8 mouse cellular contexts compared by ENCODE assay signal in the genomic region with DNA sequence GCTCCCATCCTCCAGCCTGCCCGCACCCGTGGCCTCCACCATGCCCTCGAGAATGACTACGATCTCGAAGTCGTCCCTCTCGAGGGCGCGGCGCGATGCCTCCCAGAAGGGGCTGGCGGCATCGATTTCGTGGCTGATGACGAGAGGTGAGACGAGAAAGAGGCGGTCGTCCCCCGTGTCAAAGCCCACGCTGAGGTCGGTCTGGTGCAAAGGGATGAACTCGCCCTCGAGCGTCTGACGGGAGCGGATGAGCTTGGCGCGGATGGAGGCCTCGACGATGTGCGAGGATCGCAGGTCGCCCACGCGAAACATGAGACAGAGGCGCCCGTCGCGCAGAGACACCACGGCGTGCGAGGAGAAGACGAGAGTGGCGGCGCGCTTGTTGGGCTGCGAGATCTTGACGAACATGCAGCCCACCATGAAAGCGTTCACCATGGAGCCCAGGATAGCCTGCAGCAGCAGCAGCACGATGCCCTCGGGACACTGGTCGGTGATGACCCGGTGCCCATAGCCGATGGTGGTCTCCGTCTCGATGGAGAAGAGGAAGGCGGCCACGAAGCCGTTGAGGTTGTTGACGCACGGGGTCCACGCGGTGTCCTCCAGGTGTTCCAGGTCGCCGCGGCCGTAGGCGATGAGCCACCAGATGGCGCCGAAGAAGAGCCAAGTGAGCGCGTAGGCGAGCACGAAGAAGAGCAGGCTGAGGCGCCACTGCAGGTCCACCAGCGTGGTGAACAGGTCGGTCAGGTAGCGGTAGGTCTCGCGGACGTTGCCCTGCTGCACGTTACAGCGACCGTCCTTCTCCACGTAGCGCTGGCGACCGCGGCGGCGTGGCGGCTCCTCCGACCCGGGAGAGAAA. TPM values are rescaled to one million over a fixed set of nuclear protein-coding genes. Genes with fewer than 3 reads are reported as not detected.
DNase-seq lines count a peak whose midpoint lies in the region; ATAC-seq and TF ChIP-seq lines count a peak whose summit lies in the region.

No protein-coding gene starts in this region.

- 0 out of 2 replicates have a peak, but pooled peaks cover 2% of the 10 kb centered on the region for H3K9me3 ChIP-seq in heart, embryonic 11.5 days (replicated peaks; ENCODE audit: control insufficient read depth, low read length)
- no peaks in the 10 kb centered on the region for H3K9me3 ChIP-seq in neural tube, embryonic 13.5 days

- no peaks in the 10 kb centered on the region for H3K36me3 ChIP-seq in heart, embryonic 11.5 days (ENCODE audit: control insufficient read depth, insufficient read depth, low read length)
- no peaks in the 10 kb centered on the region for H3K36me3 ChIP-seq in neural tube, embryonic 13.5 days
- no peaks in the 10 kb centered on the region for H3K36me3 ChIP-seq in thymus, adult 2 months (ENCODE audit: control insufficient read depth, insufficient read depth, low read length)

- WGBS in heart, embryonic 11.5 days (ENCODE audit: insufficient replicate concordance), result 13% methylated on average over 94 of the region's 94 CpGs
- 20% methylated on average over 94 of the region's 94 CpGs for WGBS in neural tube, embryonic 13.5 days
- WGBS in thymus, adult 2 months, result 21% methylated on average over 94 of the region's 94 CpGs

- TF ChIP-seq POLR2A in thymus, adult 2 months (IDR thresholded peaks at IDR 0.05; ENCODE audit: control insufficient read depth, extremely low read depth, insufficient read depth, low read length, poor library complexity), result no peak

- peak overlapping the region; percentile 38 for H3K4me3 ChIP-seq in heart, embryonic 11.5 days (ENCODE audit: low read depth, low read length)
- peak overlapping the region; percentile 45 for H3K4me3 ChIP-seq in neural tube, embryonic 13.5 days
- H3K4me3 ChIP-seq in thymus, adult 2 months (ENCODE audit: control insufficient read depth, insufficient read depth, low read length), result peak overlapping the region; percentile 34

- peaks cover 69% of the 10 kb centered on the region for H3K27me3 ChIP-seq in heart, embryonic 11.5 days (ENCODE audit: control insufficient read depth, insufficient read depth, low read length)
- peaks cover 25% of the 10 kb centered on the region for H3K27me3 ChIP-seq in neural tube, embryonic 13.5 days
- peaks cover 7% of the 10 kb centered on the region; the same call in 1 of the 2 replicates for H3K27me3 ChIP-seq in thymus, adult 2 months (ENCODE audit: control insufficient read depth, insufficient read depth, low read length)

- peak; percentile 80; the same call in 1 of the 2 replicates for TF ChIP-seq CTCF in thymus, adult 2 months (IDR thresholded peaks at IDR 0.05; ENCODE audit: borderline replicate concordance, control insufficient read depth, extremely low read depth, insufficient read depth, low read length, poor library complexity)

- peak overlapping the region; percentile 78 for H3K4me2 ChIP-seq in heart, embryonic 11.5 days
- peak overlapping the region; percentile 69 for H3K4me2 ChIP-seq in neural tube, embryonic 13.5 days

- no peak for ATAC-seq in heart, embryonic 11.5 days (replicated peaks; ENCODE audit: insufficient number of reproducible peaks, low FRiP score, low TSS enrichment)
- peak; percentile 20 for ATAC-seq in neural tube, embryonic 13.5 days (ENCODE audit: low read depth)

- H3K4me1 ChIP-seq in heart, embryonic 11.5 days (ENCODE audit: control insufficient read depth, insufficient read depth, low read length), result peaks cover 4% of the 10 kb centered on the region; the same call in 1 of the 2 replicates
- peaks cover 35% of the 10 kb centered on the region for H3K4me1 ChIP-seq in neural tube, embryonic 13.5 days (replicated peaks)
- peaks cover 10% of the 10 kb centered on the region for H3K4me1 ChIP-seq in thymus, adult 2 months (replicated peaks; ENCODE audit: control insufficient read depth, insufficient read depth, low read length)

- no peak overlapping the region for H3K27ac ChIP-seq in heart, embryonic 11.5 days (ENCODE audit: low read depth, low read length)
- H3K27ac ChIP-seq in neural tube, embryonic 13.5 days (replicated peaks), result no peak overlapping the region
- no peak overlapping the region for H3K27ac ChIP-seq in thymus, adult 2 months (ENCODE audit: control insufficient read depth, insufficient read depth, low read length)

- H3K9ac ChIP-seq in heart, embryonic 11.5 days (ENCODE audit: low read depth, low read length), result no peak overlapping the region; the same call in 1 of the 2 replicates
- peak overlapping the region; percentile 70 for H3K9ac ChIP-seq in neural tube, embryonic 13.5 days

- DNase-seq in left cerebral cortex, adult 18-20 months (ENCODE audit: low spot score in 2 of 2), result peak; percentile 67 to 72
- no peak for DNase-seq in left cerebral cortex, adult 9 months (ENCODE audit: low spot score in 2 of 2)
- peak; percentile 92 to 94 for DNase-seq in cerebellum, postnatal 25 days
- DNase-seq in kidney, adult 9 months, result peak; percentile 81
- DNase-seq in lung, adult 18-20 months, result peak; percentile 76 to 81
- DNase-seq in thymus, adult 2 months, result peak; percentile 81

RNA-seq across cellular contexts. Expression of a gene that starts 3.2 kb away (rescaled TPM):
- total RNA-seq in left cerebral cortex, adult 18-20 months (2021), result 100 to 1,000 TPM; 132 to 133 TPM
- 0.59 and 0.77 TPM in 2 replicates for polyA plus RNA-seq in heart, embryonic 11.5 days (2014; fragmentation: Nextera tagmentation; extraction: Ambion mirVana)
- polyA plus RNA-seq in neural tube, embryonic 13.5 days (2015; fragmentation: Nextera tagmentation; extraction: Ambion mirVana), result 1.5 and 2.1 TPM in 2 replicates
- 1.5 TPM in 2 replicates for polyA plus RNA-seq in thymus, adult 2 months (2012; rRNA removed)

RNA-seq across cellular contexts. Expression of a gene that starts 15.1 kb away (rescaled TPM):
- 10 to 100 TPM; 67.5 to 87.1 TPM for total RNA-seq in left cerebral cortex, adult 18-20 months (2021)
- 0.09 TPM in 1 of 2 replicates, not detected in the other for polyA plus RNA-seq in heart, embryonic 11.5 days (2014; fragmentation: Nextera tagmentation; extraction: Ambion mirVana)
- polyA plus RNA-seq in neural tube, embryonic 13.5 days (2015; fragmentation: Nextera tagmentation; extraction: Ambion mirVana), result 1.9 and 2.0 TPM in 2 replicates
- 3.2 and 3.9 TPM in 2 replicates for polyA plus RNA-seq in thymus, adult 2 months (2012; rRNA removed)

RNA-seq across cellular contexts. Expression of a gene that starts 28.0 kb away (rescaled TPM):
- total RNA-seq in left cerebral cortex, adult 18-20 months (2021), result 100 to 1,000 TPM; 588 to 687 TPM
- polyA plus RNA-seq in heart, embryonic 11.5 days (2014; fragmentation: Nextera tagmentation; extraction: Ambion mirVana), result 4.7 and 7.0 TPM in 2 replicates
- 38.6 and 40.0 TPM in 2 replicates for polyA plus RNA-seq in neural tube, embryonic 13.5 days (2015; fragmentation: Nextera tagmentation; extraction: Ambion mirVana)
- polyA plus RNA-seq in thymus, adult 2 months (2012; rRNA removed), result 24.4 and 28.5 TPM in 2 replicates

RNA-seq across cellular contexts. Expression of a gene that starts 50.4 kb away (rescaled TPM):
- total RNA-seq in left cerebral cortex, adult 18-20 months (2021), result 1 to 10 TPM; 7.9 to 8.6 TPM
- 8.8 and 9.8 TPM in 2 replicates for polyA plus RNA-seq in heart, embryonic 11.5 days (2014; fragmentation: Nextera tagmentation; extraction: Ambion mirVana)
- polyA plus RNA-seq in neural tube, embryonic 13.5 days (2015; fragmentation: Nextera tagmentation; extraction: Ambion mirVana), result 5.1 and 5.7 TPM in 2 replicates
- polyA plus RNA-seq in thymus, adult 2 months (2012; rRNA removed), result 20.8 and 25.3 TPM in 2 replicates

Comparison
In these comparisons a context has a peak if more than half of its experiments do, and no peak if none do; other contexts are left out.
1. DNase-seq: peak in left cerebral cortex, adult 18-20 months (2 of 2), cerebellum, postnatal 25 days (2 of 2), kidney, adult 9 months (single experiment), lung, adult 18-20 months (2 of 2) and thymus, adult 2 months (single experiment); none in left cerebral cortex, adult 9 months (0 of 2).
2. Peak in every context shown above with its lines, with median percentiles within 50 percentile points of each other: H3K4me3 ChIP-seq.